Comparison of ENCODE assay signal across 21 mouse cellular contexts in genomic region chr5:146234336-146234735, GRCm38 (mm10). TPM values are rescaled to one million over a fixed set of nuclear protein-coding genes. Genes with fewer than 3 reads are reported as not detected.
DNase-seq lines count a peak whose midpoint lies in the region; ATAC-seq lines count a peak whose summit lies in the region.
"Had no signal": no experiment of that assay in that cellular context is flagged by ENCODE, and none has a peak within 500 bp of the region (broad histone marks: within the 10 kb centered on the region; RNA-seq: fewer than 3 reads in every experiment).

No protein-coding gene starts in this region.

- no peak overlapping the region for H3K27ac ChIP-seq in midbrain, embryonic 14.5 days (replicated peaks; ENCODE audit: low read depth, low read length)
- no peak overlapping the region for H3K27ac ChIP-seq in midbrain, embryonic 15.5 days
- peak overlapping the region; percentile 68; the same call in 1 of the 2 replicates for H3K27ac ChIP-seq in liver, embryonic 12.5 days
- peak overlapping the region; percentile 72 for H3K27ac ChIP-seq in liver, embryonic 15.5 days (replicated peaks)
- H3K27ac ChIP-seq: embryonic facial prominence, embryonic 12.5 days; heart, adult 2 months; heart, embryonic 15.5 days; hindbrain, embryonic 13.5 days had no signal

- peak overlapping the region; percentile 30; the same call in 1 of the 2 replicates for H3K4me2 ChIP-seq in midbrain, embryonic 14.5 days (ENCODE audit: low read length)
- H3K4me2 ChIP-seq in midbrain, embryonic 15.5 days: no peak overlapping the region; the same call in 1 of the 2 replicates
- peak overlapping the region; percentile 79 for H3K4me2 ChIP-seq in liver, embryonic 12.5 days
- H3K4me2 ChIP-seq in liver, embryonic 15.5 days: peak overlapping the region; percentile 69
- H3K4me2 ChIP-seq: embryonic facial prominence, embryonic 12.5 days; heart, embryonic 11.5 days; heart, embryonic 15.5 days had no signal

- 100% methylated on average over 1 of the region's 1 CpGs for WGBS in midbrain, embryonic 14.5 days
- 82% methylated on average over 1 of the region's 1 CpGs for WGBS in midbrain, embryonic 15.5 days
- WGBS in liver, embryonic 12.5 days (ENCODE audit: insufficient replicate concordance): 30% methylated on average over 1 of the region's 1 CpGs
- 39% methylated on average over 1 of the region's 1 CpGs for WGBS in liver, embryonic 15.5 days (ENCODE audit: insufficient replicate concordance)

- DNase-seq in midbrain, embryonic 14.5 days: no peak
- no peak for DNase-seq in layer of hippocampus, adult 11-12 months (ENCODE audit: low spot score)
- DNase-seq in kidney, postnatal 14 days: no peak
- DNase-seq: adrenal gland, postnatal 14 days; cerebellum, adult 11-12 months; cerebellum, adult 9-10 months; cerebellum, postnatal 25 days; gastrocnemius, postnatal 14 days; heart, adult 2 months; heart, postnatal 14 days had no signal

- ATAC-seq in midbrain, embryonic 14.5 days (ENCODE audit: low FRiP score, low TSS enrichment): no peak
- no peak for ATAC-seq in midbrain, embryonic 15.5 days (replicated peaks)
- ATAC-seq in liver, embryonic 12.5 days: peak; percentile 41
- ATAC-seq in liver, embryonic 15.5 days (ENCODE audit: insufficient read depth): peak; percentile 11
- no peak for ATAC-seq in CD4-positive, CD25-positive, alpha-beta regulatory T cell, adult 4 months
- ATAC-seq: activated CD4-positive, CD25-positive, alpha-beta regulatory T cell, adult 4 months; forebrain, embryonic 16.5 days; Patski had no signal

- no peaks in the 10 kb centered on the region for H3K27me3 ChIP-seq in midbrain, embryonic 14.5 days (ENCODE audit: control insufficient read depth, insufficient read depth, low read length)
- H3K27me3 ChIP-seq in midbrain, embryonic 15.5 days (replicated peaks): no peaks in the 10 kb centered on the region
- no peaks in the 10 kb centered on the region for H3K27me3 ChIP-seq in liver, embryonic 12.5 days (replicated peaks)
- no peaks in the 10 kb centered on the region for H3K27me3 ChIP-seq in liver, embryonic 15.5 days
- H3K27me3 ChIP-seq: embryonic facial prominence, embryonic 12.5 days; heart, embryonic 15.5 days; hindbrain, embryonic 13.5 days; Patski had no signal

- H3K36me3 ChIP-seq in midbrain, embryonic 14.5 days (ENCODE audit: control insufficient read depth, insufficient read depth, low read length): no peaks in the 10 kb centered on the region
- H3K36me3 ChIP-seq in midbrain, embryonic 15.5 days (replicated peaks): no peaks in the 10 kb centered on the region
- peaks cover 38% of the 10 kb centered on the region for H3K36me3 ChIP-seq in liver, embryonic 12.5 days
- H3K36me3 ChIP-seq in liver, embryonic 15.5 days (replicated peaks): peaks cover 41% of the 10 kb centered on the region
- H3K36me3 ChIP-seq: embryonic facial prominence, embryonic 12.5 days; heart, embryonic 15.5 days; hindbrain, embryonic 13.5 days had no signal

- peaks cover 18% of the 10 kb centered on the region; the same call in 1 of the 2 replicates for H3K4me1 ChIP-seq in midbrain, embryonic 14.5 days (ENCODE audit: control insufficient read depth, insufficient read depth, low read length)
- H3K4me1 ChIP-seq in midbrain, embryonic 15.5 days: peaks cover 33% of the 10 kb centered on the region
- peaks cover 77% of the 10 kb centered on the region for H3K4me1 ChIP-seq in liver, embryonic 12.5 days
- H3K4me1 ChIP-seq in liver, embryonic 15.5 days (replicated peaks): peaks cover 76% of the 10 kb centered on the region

- H3K9me3 ChIP-seq in midbrain, embryonic 14.5 days (ENCODE audit: control insufficient read depth, low read length): no peaks in the 10 kb centered on the region
- no peaks in the 10 kb centered on the region for H3K9me3 ChIP-seq in midbrain, embryonic 15.5 days
- H3K9me3 ChIP-seq in liver, embryonic 12.5 days (replicated peaks): no peaks in the 10 kb centered on the region
- no peaks in the 10 kb centered on the region for H3K9me3 ChIP-seq in liver, embryonic 15.5 days (replicated peaks)
- H3K9me3 ChIP-seq: embryonic facial prominence, embryonic 12.5 days; heart, embryonic 15.5 days; hindbrain, embryonic 13.5 days had no signal

- H3K9ac ChIP-seq in midbrain, embryonic 14.5 days (replicated peaks; ENCODE audit: low read length): no peak overlapping the region
- no peak overlapping the region for H3K9ac ChIP-seq in midbrain, embryonic 15.5 days
- H3K9ac ChIP-seq in liver, embryonic 12.5 days: peak overlapping the region; percentile 46
- peak overlapping the region; percentile 56 for H3K9ac ChIP-seq in liver, embryonic 15.5 days
- H3K9ac ChIP-seq: embryonic facial prominence, embryonic 12.5 days; heart, embryonic 15.5 days; hindbrain, embryonic 13.5 days had no signal

- H3K4me3 ChIP-seq in midbrain, embryonic 14.5 days (replicated peaks; ENCODE audit: low read depth, low read length): no peak overlapping the region
- H3K4me3 ChIP-seq in midbrain, embryonic 15.5 days: no peak overlapping the region
- peak overlapping the region; percentile 32 for H3K4me3 ChIP-seq in liver, embryonic 12.5 days
- H3K4me3 ChIP-seq in liver, embryonic 15.5 days (replicated peaks): peak overlapping the region; percentile 38
- H3K4me3 ChIP-seq: embryonic facial prominence, embryonic 12.5 days; heart, adult 2 months; heart, embryonic 15.5 days; hindbrain, embryonic 13.5 days had no signal

RNA-seq across cellular contexts. Expression of gene Cdk8, which starts 3.3 kb away (rescaled TPM):
- 28.5 and 29.8 TPM in 2 replicates for polyA plus RNA-seq in midbrain, embryonic 14.5 days (2014; fragmentation: Nextera tagmentation; extraction: Ambion mirVana)
- polyA plus RNA-seq in midbrain, embryonic 15.5 days (2015; fragmentation: Nextera tagmentation; extraction: Ambion mirVana): 19.5 and 21.2 TPM in 2 replicates
- polyA plus RNA-seq in liver, embryonic 12.5 days (2016; fragmentation: Nextera tagmentation; extraction: Ambion mirVana): 30.7 and 32.5 TPM in 2 replicates
- 19.0 and 21.9 TPM in 2 replicates for polyA plus RNA-seq in liver, embryonic 15.5 days (2015; fragmentation: Nextera tagmentation; extraction: Ambion mirVana)
- polyA plus RNA-seq in CD4-positive, CD25-positive, alpha-beta regulatory T cell, adult 4 months (2017; shearing (Covaris generic)): 10 to 100 TPM; 11.3 to 15.1 TPM

RNA-seq across cellular contexts. Expression of gene Rnf6, which starts 13.0 kb away (rescaled TPM):
- polyA plus RNA-seq in midbrain, embryonic 14.5 days (2014; fragmentation: Nextera tagmentation; extraction: Ambion mirVana): 18.8 and 24.4 TPM in 2 replicates
- 28.7 and 33.6 TPM in 2 replicates for polyA plus RNA-seq in midbrain, embryonic 15.5 days (2015; fragmentation: Nextera tagmentation; extraction: Ambion mirVana)
- 24.8 and 25.3 TPM in 2 replicates for polyA plus RNA-seq in liver, embryonic 12.5 days (2016; fragmentation: Nextera tagmentation; extraction: Ambion mirVana)
- 25.2 and 26.2 TPM in 2 replicates for polyA plus RNA-seq in liver, embryonic 15.5 days (2015; fragmentation: Nextera tagmentation; extraction: Ambion mirVana)
- polyA plus RNA-seq in CD4-positive, CD25-positive, alpha-beta regulatory T cell, adult 4 months (2017; shearing (Covaris generic)): 100 to 1,000 TPM in 1 of 2 experiments, 10 to 100 TPM in 1; 84.5 to 104 TPM

RNA-seq across cellular contexts. Expression of gene 1700001J03Rik, which starts 49.2 kb away (rescaled TPM):
- not detected in 2 replicates for polyA plus RNA-seq in midbrain, embryonic 14.5 days (2014; fragmentation: Nextera tagmentation; extraction: Ambion mirVana)
- polyA plus RNA-seq in midbrain, embryonic 15.5 days (2015; fragmentation: Nextera tagmentation; extraction: Ambion mirVana): 0.41 TPM in 1 of 2 replicates, not detected in the other
- not detected in 2 replicates for polyA plus RNA-seq in liver, embryonic 12.5 days (2016; fragmentation: Nextera tagmentation; extraction: Ambion mirVana)
- not detected in 2 replicates for polyA plus RNA-seq in liver, embryonic 15.5 days (2015; fragmentation: Nextera tagmentation; extraction: Ambion mirVana)
- 1 to 10 TPM in 1 of 2 experiments, under 1 TPM in 1; 0.42 to 1.2 TPM for polyA plus RNA-seq in CD4-positive, CD25-positive, alpha-beta regulatory T cell, adult 4 months (2017; shearing (Covaris generic))
- polyA plus RNA-seq: embryonic facial prominence, embryonic 12.5 days; forebrain, embryonic 16.5 days; heart, embryonic 11.5 days; heart, embryonic 15.5 days; hindbrain, embryonic 13.5 days; Patski had no signal

Comparison
In these comparisons a context has a peak if more than half of its experiments do, and no peak if none do; other contexts are left out.
1. ATAC-seq: peak in liver, embryonic 12.5 days (single experiment) and liver, embryonic 15.5 days (single experiment); none in midbrain, embryonic 14.5 days (single experiment), midbrain, embryonic 15.5 days (single experiment) and CD4-positive, CD25-positive, alpha-beta regulatory T cell, adult 4 months (single experiment).
2. H3K27ac ChIP-seq: peak in liver, embryonic 12.5 days (single experiment) and liver, embryonic 15.5 days (single experiment); none in midbrain, embryonic 14.5 days (single experiment) and midbrain, embryonic 15.5 days (single experiment).
3. H3K4me3 ChIP-seq: peak in liver, embryonic 12.5 days (single experiment) and liver, embryonic 15.5 days (single experiment); none in midbrain, embryonic 14.5 days (single experiment) and midbrain, embryonic 15.5 days (single experiment).
4. H3K9ac ChIP-seq: peak in liver, embryonic 12.5 days (single experiment) and liver, embryonic 15.5 days (single experiment); none in midbrain, embryonic 14.5 days (single experiment) and midbrain, embryonic 15.5 days (single experiment).